Mouse (Mus musculus) brain, embryonic 14.5 days (tissue): ENCODE measurements around the gene Tinf2.

Experiments used
- CTCF ChIP-seq: fragments of 200-500 bp; IDR thresholded peaks from 2 replicates; pipeline ENCODE4 v1.5.1; 2012; ENCODE audit warnings: inconsistent platforms, mild to moderate bottlenecking, moderate library complexity, borderline replicate concordance; ENCODE audit not compliant: insufficient read depth, insufficient read length; ENCODE audit errors: extremely low read depth
- POLR2A ChIP-seq: fragments of 200-500 bp; IDR thresholded peaks from 2 replicates; pipeline ENCODE4 v1.6.1; 2012; ENCODE audit warnings: mild to moderate bottlenecking, inconsistent platforms, borderline replicate concordance; ENCODE audit not compliant: poor library complexity, insufficient read depth, insufficient read length, severe bottlenecking; ENCODE audit errors: extremely low read depth

- TF ChIP-seq CTCF (no peak), POLR2A (peak; percentile 32; the same call in 1 of the 2 replicates)
These were observed 46.1 kb downstream of the Tinf2 start, which contains the start of gene Ipo4 for GRCm38 (mm10) chr14:55635523-55636007.
